Mouse (Mus musculus): ENCODE data around the gene 1600002K03Rik. TPM values are rescaled to one million over a fixed set of nuclear protein-coding genes. Genes with fewer than 3 reads are reported as not detected.

Gene 1600002K03Rik
- polyA plus RNA-seq, 1 experiment: 10.9 TPM

- H3K27ac ChIP-seq (replicated peaks; ENCODE audit: low read depth, low read length): peak overlapping the region; percentile 65
- H3K4me1 ChIP-seq (ENCODE audit: control insufficient read depth, insufficient read depth, insufficient read length, low read length): peaks cover 30% of the 10 kb centered on the region
- H3K4me3 ChIP-seq (ENCODE audit: insufficient read depth, low read depth, low read length): peak overlapping the region; percentile 16; the same call in 1 of the 2 replicates
These were observed 16.6 kb upstream of the 1600002K03Rik start for GRCm38 (mm10) chr10:80156002-80156751.

DNA sequence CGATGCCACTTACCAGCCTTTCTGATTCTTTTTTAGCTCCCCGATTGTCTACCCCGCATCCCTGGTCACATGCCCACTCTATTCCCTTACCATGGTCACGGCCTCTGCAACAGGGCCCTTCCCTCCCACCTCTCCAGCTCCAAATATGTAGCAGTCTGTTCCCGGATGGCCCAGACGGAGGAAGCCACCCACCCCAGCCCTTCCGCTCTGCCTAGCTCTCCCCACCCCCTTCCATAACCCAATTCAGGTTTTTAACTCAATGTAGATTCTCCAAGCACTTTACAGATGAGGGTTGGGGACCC, 16.0 kb upstream of the 1600002K03Rik start:
- Histone ChIP-seq H3K4me3 (ENCODE audit: insufficient read depth, low read depth, low read length) (peak overlapping the region; percentile 16; the same call in 1 of the 2 replicates), H3K27ac (replicated peaks; ENCODE audit: low read depth, low read length) (peak overlapping the region; percentile 65), H3K4me1 (ENCODE audit: control insufficient read depth, insufficient read depth, insufficient read length, low read length) (peaks cover 33% of the 10 kb centered on the region)

GRCm38 (mm10) chr10:80157141-80157929, 15.4 kb upstream of the 1600002K03Rik start:
- Histone ChIP-seq H3K4me1 (ENCODE audit: control insufficient read depth, insufficient read depth, insufficient read length, low read length) (peaks cover 36% of the 10 kb centered on the region), H3K4me3 (ENCODE audit: insufficient read depth, low read depth, low read length) (no peak overlapping the region), H3K27ac (replicated peaks; ENCODE audit: low read depth, low read length) (peak overlapping the region; percentile 97)

- Histone ChIP-seq H3K4me3 (ENCODE audit: insufficient read depth, low read depth, low read length) (peak overlapping the region; percentile 26), H3K4me1 (ENCODE audit: control insufficient read depth, insufficient read depth, insufficient read length, low read length) (peaks cover 29% of the 10 kb centered on the region)
These were observed 14.3 kb upstream of the 1600002K03Rik start for GRCm38 (mm10) chr10:80158307-80158986.

GRCm38 (mm10) chr10:80159021-80159560, 13.7 kb upstream of the 1600002K03Rik start:
- H3K4me1 ChIP-seq (ENCODE audit: control insufficient read depth, insufficient read depth, insufficient read length, low read length): peaks cover 32% of the 10 kb centered on the region
- H3K4me3 ChIP-seq (ENCODE audit: insufficient read depth, low read depth, low read length): peak overlapping the region; percentile 42
- H3K27ac ChIP-seq (replicated peaks; ENCODE audit: low read depth, low read length): peak overlapping the region; percentile 97

More at GRCm38 (mm10) chr10:80158307-80158986, 14.3 kb upstream of the 1600002K03Rik start:
- peak overlapping the region; percentile 97 for H3K27ac ChIP-seq (replicated peaks; ENCODE audit: low read depth, low read length)

DNA sequence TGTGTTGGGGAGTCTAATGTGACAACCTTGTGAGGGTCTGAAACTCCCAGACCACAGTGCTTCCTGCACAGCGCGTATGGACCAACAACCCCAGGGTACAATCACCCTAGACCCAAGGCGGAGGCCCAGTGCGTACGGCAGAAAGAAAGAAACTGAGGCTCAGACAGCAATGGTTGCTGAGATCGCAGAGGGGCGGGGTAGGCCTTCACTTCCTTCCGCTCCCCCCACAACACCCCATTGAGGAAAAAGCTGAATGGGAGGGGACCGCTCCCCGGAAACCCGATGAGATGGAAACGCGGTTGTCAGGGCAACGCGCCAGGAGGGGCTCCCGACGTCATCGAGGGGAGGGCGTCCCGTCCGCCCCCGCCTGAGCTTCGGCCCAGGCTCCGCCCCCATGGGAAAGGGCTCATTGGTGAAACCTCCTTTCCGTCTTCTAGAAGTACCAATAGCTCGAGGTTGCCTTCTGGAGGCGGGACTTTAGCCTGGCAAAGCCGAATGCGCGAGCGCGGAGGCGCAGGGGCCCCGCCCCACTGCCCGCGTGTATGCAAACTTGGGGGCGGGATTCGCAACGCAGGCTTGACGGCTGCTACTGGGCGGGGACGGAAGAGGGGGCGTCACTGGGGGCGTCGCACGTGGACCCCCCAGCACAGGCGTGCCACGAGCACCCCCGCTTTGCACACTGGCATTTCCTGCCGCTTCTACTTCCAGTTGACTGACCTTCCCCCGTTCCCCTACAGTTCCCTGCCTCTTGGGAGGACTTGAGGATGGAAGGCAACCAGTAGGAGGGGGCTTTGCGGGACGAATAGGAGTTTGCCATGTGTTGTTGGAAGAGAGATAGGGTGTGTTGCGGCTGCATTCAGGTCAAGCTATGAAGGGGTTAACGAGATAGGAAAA, 12.9 kb upstream of the 1600002K03Rik start:
- Histone ChIP-seq H3K27ac (replicated peaks; ENCODE audit: low read depth, low read length) (peak overlapping the region; percentile 97), H3K4me1 (ENCODE audit: control insufficient read depth, insufficient read depth, insufficient read length, low read length) (peaks cover 35% of the 10 kb centered on the region), H3K4me3 (ENCODE audit: insufficient read depth, low read depth, low read length) (peak overlapping the region; percentile 50)

DNA sequence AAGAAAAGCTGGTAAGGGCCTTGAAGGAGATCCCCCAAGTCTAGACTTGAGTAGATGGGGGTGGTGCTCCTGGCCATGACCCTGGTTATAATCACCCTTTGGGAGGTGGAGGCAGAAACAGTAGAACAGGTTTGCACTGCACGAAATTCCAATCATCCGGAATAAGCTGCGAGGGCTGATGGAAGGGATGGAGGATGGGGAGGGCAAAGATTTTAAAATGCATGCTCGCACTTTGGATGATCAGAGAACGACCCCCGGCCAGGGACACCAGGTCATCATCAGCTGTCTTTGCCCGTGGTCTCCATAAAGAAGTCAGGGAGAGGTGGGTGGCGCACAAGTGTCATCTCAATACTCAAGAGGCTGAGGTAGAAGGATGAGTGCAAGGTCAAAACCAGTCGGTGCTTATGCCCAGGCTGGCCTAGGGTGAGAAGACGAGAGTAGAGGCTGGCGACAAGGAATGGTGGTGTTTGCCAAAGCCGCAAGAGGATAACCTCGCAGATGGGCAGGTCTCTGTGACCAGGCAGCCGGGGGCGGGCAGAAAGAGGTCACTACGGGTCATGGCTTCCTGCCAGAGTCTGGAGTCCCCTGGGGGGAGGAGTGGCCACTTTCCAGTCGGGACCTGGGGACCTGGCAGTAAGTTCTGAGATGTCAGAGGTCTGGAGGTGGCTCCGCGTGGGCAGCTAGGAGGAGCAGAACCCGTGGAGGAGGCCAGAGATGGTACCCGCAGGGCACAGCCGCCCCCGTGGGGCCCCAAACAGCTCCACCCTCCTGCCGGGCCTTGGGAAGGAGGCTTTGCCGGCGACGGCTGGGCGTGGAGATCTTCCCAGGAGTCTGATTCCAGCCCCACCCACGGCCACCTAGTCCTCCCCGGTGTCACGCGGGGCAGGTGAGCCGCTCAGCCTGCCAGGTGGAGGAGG, 12.0 kb upstream of the 1600002K03Rik start:
- H3K4me1 ChIP-seq (ENCODE audit: control insufficient read depth, insufficient read depth, insufficient read length, low read length): peaks cover 32% of the 10 kb centered on the region
- H3K4me3 ChIP-seq (ENCODE audit: insufficient read depth, low read depth, low read length): peak overlapping the region; percentile 50
- peak overlapping the region; percentile 79 for H3K27ac ChIP-seq (replicated peaks; ENCODE audit: low read depth, low read length)

DNA sequence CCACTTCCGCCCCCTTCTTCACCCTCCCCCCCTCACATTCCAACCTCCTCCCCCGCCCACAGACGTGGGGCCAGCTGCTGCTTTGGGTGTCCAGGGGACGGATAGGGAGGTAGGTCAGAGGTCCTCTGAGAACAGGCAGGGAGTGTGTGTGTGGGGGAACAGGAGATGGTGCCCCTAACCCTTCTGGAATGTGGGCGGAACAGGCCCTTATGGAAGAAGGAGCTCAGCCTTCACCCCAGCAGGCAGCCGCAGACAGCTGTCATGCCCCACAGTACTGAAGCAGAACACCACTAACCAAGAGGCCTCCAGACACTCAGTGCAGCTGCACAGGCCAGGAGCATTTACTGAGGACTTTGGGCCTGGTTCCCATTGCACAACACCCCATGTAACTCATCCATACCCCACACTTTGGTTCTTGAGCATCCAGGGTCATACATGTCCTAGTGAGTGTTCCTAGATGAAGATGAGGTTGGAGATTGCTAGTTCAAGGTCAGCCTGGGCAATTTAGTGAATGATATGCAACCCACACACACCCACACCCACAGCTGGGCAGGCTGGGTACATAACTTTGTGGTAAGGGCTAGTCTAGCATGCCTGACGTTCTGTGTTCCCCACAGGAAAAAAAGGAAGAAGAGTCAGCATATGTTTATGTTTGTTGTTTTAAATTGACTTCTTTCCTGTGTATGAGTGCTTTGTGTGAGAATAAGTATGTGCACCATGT, 11.1 kb upstream of the 1600002K03Rik start:
- no peak overlapping the region for H3K4me3 ChIP-seq (ENCODE audit: insufficient read depth, low read depth, low read length)
- H3K4me1 ChIP-seq (ENCODE audit: control insufficient read depth, insufficient read depth, insufficient read length, low read length): peaks cover 32% of the 10 kb centered on the region
- peak overlapping the region; percentile 73 for H3K27ac ChIP-seq (replicated peaks; ENCODE audit: low read depth, low read length)

- Histone ChIP-seq H3K4me1 (ENCODE audit: control insufficient read depth, insufficient read depth, insufficient read length, low read length) (peaks cover 30% of the 10 kb centered on the region), H3K27ac (replicated peaks; ENCODE audit: low read depth, low read length) (peak overlapping the region; percentile 73), H3K4me3 (ENCODE audit: insufficient read depth, low read depth, low read length) (no peak overlapping the region)
These were observed 10.5 kb upstream of the 1600002K03Rik start for GRCm38 (mm10) chr10:80162243-80162608.

GRCm38 (mm10) chr10:80162716-80163299, 9.9 kb upstream of the 1600002K03Rik start:
- H3K4me1 ChIP-seq (ENCODE audit: control insufficient read depth, insufficient read depth, insufficient read length, low read length): peaks cover 29% of the 10 kb centered on the region
- H3K27ac ChIP-seq (replicated peaks; ENCODE audit: low read depth, low read length): no peak overlapping the region
- no peak overlapping the region for H3K4me3 ChIP-seq (ENCODE audit: insufficient read depth, low read depth, low read length)

DNA sequence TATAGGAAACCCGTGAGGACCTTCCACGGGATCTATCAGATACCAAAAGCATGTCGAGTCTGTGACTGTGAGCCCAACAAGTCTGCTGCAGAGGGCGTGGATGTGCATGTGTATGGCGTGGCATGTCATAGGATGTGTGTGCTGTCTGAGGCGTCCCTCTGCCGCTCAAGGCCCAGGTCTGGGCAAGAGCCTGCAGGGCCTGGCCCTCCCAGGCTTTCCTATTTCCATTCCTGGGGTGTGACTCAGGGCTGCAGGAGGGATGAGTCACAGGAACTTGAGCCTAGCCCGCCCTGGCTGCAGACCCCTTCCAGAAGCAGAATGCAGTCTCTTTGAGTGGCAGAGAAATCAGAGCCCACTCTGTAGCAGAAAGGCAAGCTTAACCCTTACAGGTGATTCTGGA, 9.0 kb upstream of the 1600002K03Rik start:
- peaks cover 27% of the 10 kb centered on the region for H3K4me1 ChIP-seq (ENCODE audit: control insufficient read depth, insufficient read depth, insufficient read length, low read length)

DNA sequence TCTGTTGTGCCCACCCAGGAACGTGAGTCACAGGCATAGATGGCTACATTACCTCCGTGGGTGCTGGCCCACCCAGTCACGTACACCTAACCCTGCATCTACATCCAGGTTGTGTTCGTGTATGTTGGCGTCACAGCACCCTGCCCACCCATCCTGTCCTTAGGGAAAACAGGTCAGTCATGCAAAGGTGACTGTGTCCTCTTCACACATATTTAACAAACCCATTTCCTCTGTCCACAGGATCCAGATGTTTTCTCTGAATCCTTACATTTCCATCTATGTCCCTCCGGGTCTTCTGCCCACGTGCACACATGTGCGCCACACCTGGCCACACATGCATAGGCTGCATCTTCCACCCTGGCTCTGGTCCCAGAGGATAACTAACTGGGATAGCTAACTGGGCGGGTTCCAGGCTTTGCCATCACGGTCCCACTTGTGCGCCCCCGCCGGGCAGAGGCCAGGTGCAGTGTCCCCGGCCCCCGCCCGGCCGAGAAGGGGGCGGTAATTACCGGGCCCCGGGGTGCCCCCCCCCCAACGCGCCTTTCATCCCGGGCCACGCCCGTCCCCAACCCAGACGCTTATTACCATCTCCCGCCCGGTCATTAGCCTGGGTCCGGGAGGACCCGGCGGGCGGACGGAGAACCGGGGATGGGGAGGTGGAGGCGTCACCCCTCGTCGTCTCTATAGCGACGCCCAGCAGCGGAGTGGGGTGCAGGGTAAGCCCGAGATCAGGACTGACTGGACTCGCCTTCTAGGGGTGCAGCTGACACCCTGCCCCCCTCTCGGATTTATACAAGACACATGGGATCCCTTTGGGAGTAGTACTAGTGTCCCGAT, 8.4 kb upstream of the 1600002K03Rik start:
- peak overlapping the region; percentile 52 for H3K4me3 ChIP-seq (ENCODE audit: insufficient read depth, low read depth, low read length)
- peak overlapping the region; percentile 47 for H3K27ac ChIP-seq (replicated peaks; ENCODE audit: low read depth, low read length)
- peaks cover 23% of the 10 kb centered on the region for H3K4me1 ChIP-seq (ENCODE audit: control insufficient read depth, insufficient read depth, insufficient read length, low read length)

More for the DNA sequence above, 9.0 kb upstream of the 1600002K03Rik start:
- Histone ChIP-seq H3K27ac (replicated peaks; ENCODE audit: low read depth, low read length) (peak overlapping the region; percentile 26), H3K4me3 (ENCODE audit: insufficient read depth, low read depth, low read length) (no peak overlapping the region)

Measured in brown adipose tissue, adult 24 weeks (tissue).